Mouse (Mus musculus) midbrain, embryonic 12.5 days (tissue): ENCODE data around the gene Gm21117. TPM values are rescaled to one million over a fixed set of nuclear protein-coding genes. Genes with fewer than 3 reads are reported as not detected.
"Not testable (repeated sequence)": the region's sequence is repeated elsewhere in the genome, so short reads cannot be mapped to it uniquely, and the experiment has no call there.

Experiments used
- ATAC-seq: fragments of 200-750 bp; cut with Nextera tagmentation; 2 replicates; pipeline ENCODE4 v1.8.0; 2017; ENCODE audit warnings: low read depth, moderate TSS enrichment, moderate library complexity; ENCODE audit not compliant: low FRiP score
- H3K27ac ChIP-seq: fragments of 300-500 bp; sonication (generic); replicated peaks from 2 replicates; pipeline ENCODE4 v1.5.1; 2016; ENCODE audit warnings: mild to moderate bottlenecking
- H3K27me3 ChIP-seq: fragments of 300-500 bp; sonication (generic); 2 replicates; pipeline ENCODE4 v1.6.1; 2016; ENCODE audit warnings: mild to moderate bottlenecking
- H3K36me3 ChIP-seq: fragments of 300-500 bp; sonication (generic); 2 replicates; pipeline ENCODE4 v1.6.1; 2016
- H3K4me1 ChIP-seq: fragments of 300-500 bp; sonication (generic); 2 replicates; pipeline ENCODE4 v1.6.1; 2016
- H3K4me2 ChIP-seq: fragments of 300-500 bp; sonication (generic); replicated peaks from 2 replicates; pipeline ENCODE4 v1.6.1; 2016; ENCODE audit warnings: mild to moderate bottlenecking, moderate library complexity
- H3K4me3 ChIP-seq: fragments of 300-500 bp; sonication (generic); 2 replicates; pipeline ENCODE4 v1.5.1; 2016; ENCODE audit warnings: mild to moderate bottlenecking
- H3K9ac ChIP-seq: fragments of 300-500 bp; sonication (generic); replicated peaks from 2 replicates; pipeline ENCODE4 v1.6.1; 2016; ENCODE audit warnings: mild to moderate bottlenecking, moderate library complexity
- H3K9me3 ChIP-seq: fragments of 300-500 bp; sonication (generic); 2 replicates; pipeline ENCODE4 v1.6.1; 2016; ENCODE audit warnings: mild to moderate bottlenecking
- WGBS: fragments of 180-500 bp; shearing (Covaris S2); methylation state at CpG from one replicate; pipeline ENCODE4 v1.1.7; 2016; 5-methylcytosine and 5-hydroxymethylcytosine counted together
- polyA plus RNA-seq: library from polyadenylated mRNA; unstranded; fragments of >200 nt; fragmentation: Nextera tagmentation; extraction: Ambion mirVana; gene quantifications from 2 replicates; pipeline ENCODE4 v1.2.1, GENCODE M21; 2016

The Gm21117 gene
- not detected in 2 replicates for polyA plus RNA-seq

DNA sequence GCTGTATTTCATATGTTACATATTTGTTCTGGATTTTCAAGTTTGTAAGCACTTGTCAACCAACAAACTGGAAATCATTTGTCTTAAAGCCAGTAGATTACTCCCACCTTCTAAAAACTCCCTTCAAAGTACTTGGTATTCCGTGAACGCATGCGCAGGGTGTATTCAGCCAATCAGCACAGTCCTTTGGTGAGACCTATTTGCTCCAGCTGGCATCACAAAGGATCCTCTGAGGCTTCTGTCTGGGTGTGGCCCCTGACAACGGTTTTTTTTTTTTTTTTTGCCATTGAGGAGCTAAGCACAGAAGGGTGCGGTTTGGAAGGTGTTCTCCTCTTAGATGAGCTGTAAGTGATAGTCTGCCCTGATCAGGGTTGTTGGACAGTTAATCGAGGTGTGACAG is at the start of gene Gm21117:
TSS of gene Gm21117 (plus strand) at position 301 of the 400 bp plus-strand sequence.
- H3K9ac ChIP-seq, H3K4me2 ChIP-seq, H3K4me1 ChIP-seq, H3K9me3 ChIP-seq, H3K27me3 ChIP-seq, H3K36me3 ChIP-seq, H3K4me3 ChIP-seq, ATAC-seq, H3K27ac ChIP-seq: not testable (repeated sequence)
- no CpG with 5 or more reads among the region's 6 CpGs for WGBS
